Mouse (Mus musculus) embryonic facial prominence, embryonic 14.5 days (tissue): ENCODE data around the gene Lim2. TPM values are rescaled to one million over a fixed set of nuclear protein-coding genes. Genes with fewer than 3 reads are reported as not detected.
"Not testable (repeated sequence)": the region's sequence is repeated elsewhere in the genome, so short reads cannot be mapped to it uniquely, and the experiment has no call there.

ENCODE experiments used
- ATAC-seq: fragments of 200-750 bp; cut with Nextera tagmentation; 2 replicates; pipeline ENCODE4 v1.8.0; 2017; ENCODE audit warnings: low read depth, moderate number of reproducible peaks, moderate TSS enrichment
- DNase-seq: peaks from one replicate; pipeline ENCODE4 v3.0.0-alpha.2; 2015; ENCODE audit warnings: low spot score
- H3K27ac ChIP-seq: fragments of 300-500 bp; sonication (generic); replicated peaks from 2 replicates; pipeline ENCODE4 v1.5.1; 2014; ENCODE audit warnings: low read depth, mild to moderate bottlenecking, low read length, moderate library complexity
- H3K27me3 ChIP-seq: fragments of 300-500 bp; sonication (generic); replicated peaks from 2 replicates; pipeline ENCODE4 v1.6.1; 2014; ENCODE audit warnings: low read length; ENCODE audit not compliant: control insufficient read depth, insufficient read depth
- H3K36me3 ChIP-seq: fragments of 300-500 bp; sonication (generic); 2 replicates; pipeline ENCODE4 v1.6.1; 2014; ENCODE audit warnings: low read length, mixed read lengths; ENCODE audit not compliant: control insufficient read depth, insufficient read depth
- H3K4me1 ChIP-seq: fragments of 300-500 bp; sonication (generic); 2 replicates; pipeline ENCODE4 v1.6.1; 2014; ENCODE audit warnings: antibody characterized with exemption, low read length; ENCODE audit not compliant: control insufficient read depth, insufficient read depth
- H3K4me2 ChIP-seq: fragments of 300-500 bp; sonication (generic); 2 replicates; pipeline ENCODE4 v1.6.1; 2014; ENCODE audit warnings: low read depth, mild to moderate bottlenecking, low read length, moderate library complexity, mixed read lengths
- H3K4me3 ChIP-seq: fragments of 300-500 bp; sonication (generic); 2 replicates; pipeline ENCODE4 v1.5.1; 2014; ENCODE audit warnings: low read depth, mild to moderate bottlenecking, low read length
- H3K9ac ChIP-seq: fragments of 300-500 bp; sonication (generic); 2 replicates; pipeline ENCODE4 v1.6.1; 2014; ENCODE audit warnings: low read depth, mild to moderate bottlenecking, low read length, moderate library complexity, mixed read lengths
- H3K9me3 ChIP-seq: fragments of 300-500 bp; sonication (generic); 2 replicates; pipeline ENCODE4 v1.6.1; 2016; ENCODE audit warnings: low read length; ENCODE audit not compliant: control insufficient read depth
- WGBS: fragments of 180-500 bp; shearing (Covaris S2); extraction: QIAGEN DNeasy Blood & Tissue Kit; methylation state at CpG from one replicate; pipeline ENCODE4 v1.1.7; 2014; 5-methylcytosine and 5-hydroxymethylcytosine counted together
- polyA plus RNA-seq: library from polyadenylated mRNA; unstranded; fragments of >200 nt; fragmentation: Nextera tagmentation; extraction: Ambion mirVana; gene quantifications from 2 replicates; pipeline ENCODE4 v1.2.1, GENCODE M21; 2014

Lim2 gene
- not detected in 2 replicates for polyA plus RNA-seq

DNA sequence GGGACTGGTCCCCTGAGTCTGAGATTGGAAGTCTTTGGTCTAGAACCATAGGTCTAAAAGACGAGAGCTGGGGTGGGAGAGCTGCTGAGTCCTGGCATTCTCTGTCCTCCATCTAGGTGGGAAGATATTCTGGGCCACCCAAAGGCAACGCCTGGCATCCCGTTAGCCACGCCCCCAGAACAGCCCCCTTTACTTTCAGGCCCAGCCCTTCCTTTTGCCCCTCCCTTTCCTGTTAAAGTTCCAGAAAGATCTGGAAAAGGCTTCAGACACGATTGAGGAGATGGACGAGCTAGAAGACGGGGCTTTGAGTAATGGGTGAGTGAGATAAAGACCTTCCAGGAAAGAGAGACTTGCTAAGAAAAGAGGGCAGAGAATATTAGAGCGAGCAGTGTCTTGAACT, at the start of gene Lim2:
Lim2 (plus strand) TSS at position 265 of the 400 bp plus-strand sequence.
- DNase-seq (no peak), ATAC-seq (no peak)
- H3K27me3 ChIP-seq = no peaks in the 10 kb centered on the region
- no peaks in the 10 kb centered on the region for H3K36me3 ChIP-seq
- no peak within 1 kb of the TSS for H3K4me2 ChIP-seq
- no peak within 1 kb of the TSS for H3K4me3 ChIP-seq
- no peak within 1 kb of the TSS for H3K27ac ChIP-seq
- no peak within 1 kb of the TSS for H3K9ac ChIP-seq
- no peaks in the 10 kb centered on the region for H3K9me3 ChIP-seq
- H3K4me1 ChIP-seq = no peaks in the 10 kb centered on the region
- WGBS = 83% methylated on average over 8 of the region's 8 CpGs

- no peak overlapping the region for H3K4me3 ChIP-seq
- DNase-seq = peak; percentile 57
- H3K27me3 ChIP-seq = no peaks in the 10 kb centered on the region
- no peak overlapping the region for H3K27ac ChIP-seq
- no peak overlapping the region for H3K4me2 ChIP-seq
- WGBS = 17% methylated on average over 5 of the region's 5 CpGs
- no peaks in the 10 kb centered on the region for H3K9me3 ChIP-seq
- no peak for ATAC-seq
- H3K9ac ChIP-seq = no peak overlapping the region
- no peaks in the 10 kb centered on the region for H3K4me1 ChIP-seq
- no peaks in the 10 kb centered on the region for H3K36me3 ChIP-seq
Observed at GRCm38 (mm10) chr7:43378226-43378625, 49.2 kb upstream of the Lim2 start.

GRCm38 (mm10) chr7:43392349-43393121, 34.9 kb upstream of the Lim2 start:
- no peak overlapping the region for H3K9ac ChIP-seq
- H3K36me3 ChIP-seq = no peaks in the 10 kb centered on the region
- no peaks in the 10 kb centered on the region for H3K27me3 ChIP-seq
- WGBS = 74% methylated on average over 8 of the region's 8 CpGs
- no peaks in the 10 kb centered on the region for H3K4me1 ChIP-seq
- peaks cover 4% of the 10 kb centered on the region; the same call in 1 of the 2 replicates for H3K9me3 ChIP-seq
- no peak overlapping the region for H3K4me2 ChIP-seq
- H3K4me3 ChIP-seq = no peak overlapping the region
- no peak overlapping the region for H3K27ac ChIP-seq
- no peak for ATAC-seq
- DNase-seq = no peak

DNA sequence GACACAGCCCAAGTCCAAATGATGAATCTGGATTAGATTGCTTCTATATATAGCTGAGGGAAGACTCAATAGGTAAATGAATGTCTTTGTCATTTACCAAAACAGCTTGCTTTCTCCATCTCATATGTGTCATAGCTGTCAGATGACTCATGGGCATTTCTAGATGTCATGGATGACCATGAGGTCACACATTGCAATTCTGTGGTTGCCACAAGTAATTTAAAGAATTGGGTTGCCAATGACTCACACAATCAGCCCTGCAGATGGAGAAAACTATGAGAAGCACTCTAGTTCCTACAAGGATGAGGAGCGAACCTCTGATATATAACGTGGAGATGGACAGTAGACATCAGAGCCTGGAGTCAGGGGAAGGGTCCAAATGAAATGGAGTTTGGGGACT, 28.0 kb upstream of the Lim2 start:
- DNase-seq (no peak), ATAC-seq (no peak)
- H3K9me3 ChIP-seq = no peaks in the 10 kb centered on the region
- H3K4me1 ChIP-seq = no peaks in the 10 kb centered on the region
- no peak overlapping the region for H3K27ac ChIP-seq
- H3K27me3 ChIP-seq = no peaks in the 10 kb centered on the region
- no peak overlapping the region for H3K4me2 ChIP-seq
- 87% methylated on average over 2 of the region's 2 CpGs for WGBS
- no peak overlapping the region for H3K4me3 ChIP-seq
- no peak overlapping the region for H3K9ac ChIP-seq
- no peaks in the 10 kb centered on the region for H3K36me3 ChIP-seq

- no peak overlapping the region for H3K27ac ChIP-seq
- 36% methylated on average over 2 of the region's 2 CpGs for WGBS
- H3K36me3 ChIP-seq = no peaks in the 10 kb centered on the region
- no peaks in the 10 kb centered on the region for H3K9me3 ChIP-seq
- H3K4me3 ChIP-seq = no peak overlapping the region
- no peaks in the 10 kb centered on the region for H3K4me1 ChIP-seq
- no peaks in the 10 kb centered on the region for H3K27me3 ChIP-seq
- DNase-seq (no peak), ATAC-seq (no peak)
- no peak overlapping the region for H3K4me2 ChIP-seq
- no peak overlapping the region for H3K9ac ChIP-seq
Observed at GRCm38 (mm10) chr7:43402718-43403117, 24.8 kb upstream of the Lim2 start.

DNA sequence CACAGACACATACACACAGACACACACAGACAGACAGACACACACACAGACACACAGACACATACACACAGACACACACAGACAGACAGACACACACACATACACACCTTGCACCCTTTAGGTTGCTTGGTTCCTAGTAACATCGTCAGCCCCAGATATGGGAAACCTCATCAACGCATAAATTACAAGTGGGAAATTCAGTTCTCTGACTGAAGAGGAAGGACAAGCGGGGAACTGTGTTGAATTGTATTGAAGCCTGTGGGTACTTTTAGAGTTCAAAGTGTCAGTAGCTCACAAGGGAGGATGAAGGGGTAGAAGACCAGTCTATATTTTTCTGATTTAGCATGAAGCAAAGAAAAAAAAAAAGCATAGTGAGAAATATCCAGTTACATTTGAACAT, 19.9 kb upstream of the Lim2 start:
- Histone ChIP-seq H3K27me3 (no peaks in the 10 kb centered on the region), H3K9ac (no peak overlapping the region), H3K27ac (no peak overlapping the region), H3K4me2 (no peak overlapping the region), H3K4me1 (no peaks in the 10 kb centered on the region), H3K4me3 (no peak overlapping the region), H3K36me3 (no peaks in the 10 kb centered on the region), H3K9me3 (no peaks in the 10 kb centered on the region)
- no peak for DNase-seq
- 80% methylated on average over 3 of the region's 3 CpGs for WGBS
- no peak for ATAC-seq

GRCm38 (mm10) chr7:43408131-43408553, 19.3 kb upstream of the Lim2 start, which contains the start of gene Siglecg:
Gene Siglecg (plus strand): TSS chr7:43408204.
- 82% methylated on average over 4 of the region's 4 CpGs for WGBS
- no peak within 1 kb of the TSS for H3K27ac ChIP-seq
- ATAC-seq = no peak
- no peaks in the 10 kb centered on the region for H3K36me3 ChIP-seq
- no peak within 1 kb of the TSS for H3K4me3 ChIP-seq
- DNase-seq = no peak
- H3K4me1 ChIP-seq = no peaks in the 10 kb centered on the region
- no peak within 1 kb of the TSS for H3K9ac ChIP-seq
- H3K9me3 ChIP-seq = no peaks in the 10 kb centered on the region
- H3K4me2 ChIP-seq = no peak within 1 kb of the TSS
- H3K27me3 ChIP-seq = no peaks in the 10 kb centered on the region

GRCm38 (mm10) chr7:43409084-43409483, 18.4 kb upstream of the Lim2 start:
- H3K9ac ChIP-seq = no peak overlapping the region

DNA sequence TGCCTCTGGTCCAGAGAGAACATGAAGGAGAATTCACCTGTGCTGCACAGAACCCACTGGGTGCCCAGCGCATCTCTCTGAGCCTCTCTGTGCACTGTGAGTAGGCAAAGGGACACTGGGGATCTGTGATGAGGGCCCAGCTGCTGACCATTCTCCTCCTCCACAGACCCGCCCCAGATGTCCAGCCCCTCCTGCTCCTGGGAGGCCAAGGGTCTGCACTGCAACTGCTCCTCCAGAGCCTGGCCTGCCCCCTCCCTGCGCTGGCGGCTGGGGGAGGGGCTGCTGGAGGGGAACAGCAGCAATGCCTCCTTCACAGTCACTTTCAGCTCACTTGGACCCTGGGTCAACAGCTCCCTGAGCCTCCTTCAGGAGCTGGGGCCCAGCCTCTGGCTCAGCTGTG, 15.7 kb upstream of the Lim2 start:
- DNase-seq, H3K9me3 ChIP-seq, H3K4me1 ChIP-seq, H3K27me3 ChIP-seq, H3K4me2 ChIP-seq, ATAC-seq, H3K36me3 ChIP-seq, H3K27ac ChIP-seq, H3K9ac ChIP-seq, H3K4me3 ChIP-seq: not testable (repeated sequence)
- WGBS = 30% methylated on average over 4 of the region's 4 CpGs

More at GRCm38 (mm10) chr7:43409084-43409483, 18.4 kb upstream of the Lim2 start:
- no peak overlapping the region for H3K27ac ChIP-seq
- no peak for ATAC-seq
- H3K27me3 ChIP-seq = no peaks in the 10 kb centered on the region
- no peaks in the 10 kb centered on the region for H3K9me3 ChIP-seq
- no peak overlapping the region for H3K4me3 ChIP-seq
- DNase-seq = no peak
- H3K36me3 ChIP-seq = no peaks in the 10 kb centered on the region
- no peaks in the 10 kb centered on the region for H3K4me1 ChIP-seq
- 67% methylated on average over 3 of the region's 3 CpGs for WGBS
- no peak overlapping the region for H3K4me2 ChIP-seq
